Mouse (Mus musculus) liver, embryonic 13.5 days (tissue): ENCODE data around the gene Acta2. TPM values are rescaled to one million over a fixed set of nuclear protein-coding genes. Genes with fewer than 3 reads are reported as not detected.

Source experiments
- ATAC-seq: fragments of 200-750 bp; cut with Nextera tagmentation; 2 replicates; pipeline ENCODE4 v1.8.0; 2017; ENCODE audit warnings: low read depth, mild to moderate bottlenecking, moderate number of reproducible peaks, moderate library complexity
- DNase-seq: peaks from one replicate; pipeline ENCODE4 v3.0.0; 2022
- H3K27ac ChIP-seq: fragments of 300-500 bp; sonication (generic); 2 replicates; pipeline ENCODE4 v1.5.1; 2015; ENCODE audit warnings: moderate library complexity, mild to moderate bottlenecking, inconsistent platforms
- H3K27me3 ChIP-seq: fragments of 300-500 bp; sonication (generic); 2 replicates; pipeline ENCODE4 v1.6.1; 2015; ENCODE audit warnings: mild to moderate bottlenecking, inconsistent platforms
- H3K36me3 ChIP-seq: fragments of 300-500 bp; sonication (generic); 2 replicates; pipeline ENCODE4 v1.6.1; 2015; ENCODE audit warnings: mild to moderate bottlenecking, inconsistent platforms
- H3K4me1 ChIP-seq: fragments of 300-500 bp; sonication (generic); replicated peaks from 2 replicates; pipeline ENCODE4 v1.6.1; 2015; ENCODE audit warnings: inconsistent platforms
- H3K4me2 ChIP-seq: fragments of 300-500 bp; sonication (generic); 2 replicates; pipeline ENCODE4 v1.6.1; 2015; ENCODE audit warnings: inconsistent platforms, mild to moderate bottlenecking, moderate library complexity
- H3K4me3 ChIP-seq: fragments of 300-500 bp; sonication (generic); replicated peaks from 2 replicates; pipeline ENCODE4 v1.5.1; 2015; ENCODE audit warnings: mild to moderate bottlenecking, inconsistent platforms
- H3K9ac ChIP-seq: fragments of 300-500 bp; sonication (generic); 2 replicates; pipeline ENCODE4 v1.6.1; 2015; ENCODE audit warnings: mild to moderate bottlenecking, inconsistent platforms
- H3K9me3 ChIP-seq: fragments of 300-500 bp; sonication (generic); replicated peaks from 2 replicates; pipeline ENCODE4 v1.6.1; 2016; ENCODE audit warnings: inconsistent platforms
- WGBS: fragments of 180-500 bp; shearing (Covaris S2); methylation state at CpG from one replicate; pipeline ENCODE4 v1.1.7; 2015; ENCODE audit not compliant: insufficient replicate concordance; 5-methylcytosine and 5-hydroxymethylcytosine counted together
- polyA plus RNA-seq: library from polyadenylated mRNA; unstranded; fragments of >200 nt; fragmentation: Nextera tagmentation; extraction: Ambion mirVana; gene quantifications from 2 replicates; pipeline ENCODE4 v1.2.1, GENCODE M21; 2015

Acta2 gene
- polyA plus RNA-seq, 1 experiment from 2014 or later = 24.4 TPM

DNA sequence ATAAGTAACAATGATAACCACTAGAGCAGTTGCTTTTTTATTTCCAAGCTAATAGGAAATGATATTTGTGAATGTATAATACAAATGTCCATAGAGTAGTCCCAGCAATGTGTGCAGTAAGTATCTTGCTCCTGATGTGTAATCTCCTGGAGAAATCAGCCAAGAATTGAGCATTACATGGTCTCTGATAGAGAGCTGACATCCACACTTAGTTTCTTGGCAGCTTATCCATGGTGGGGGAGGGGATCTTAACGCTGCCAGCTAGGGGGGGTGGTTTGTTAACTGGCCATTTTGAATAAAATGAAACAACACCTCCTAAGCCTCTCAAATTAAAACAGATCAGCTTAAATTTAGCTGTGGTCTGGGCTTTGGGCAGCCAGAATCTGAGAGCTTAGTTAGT, 13.6 kb upstream of the Acta2 start:
- 23% methylated on average over 1 of the region's 1 CpGs for WGBS
- Histone ChIP-seq H3K27ac (no peak overlapping the region), H3K27me3 (no peaks in the 10 kb centered on the region), H3K4me3 (no peak overlapping the region), H3K4me2 (no peak overlapping the region), H3K9me3 (no peaks in the 10 kb centered on the region), H3K4me1 (no peaks in the 10 kb centered on the region), H3K36me3 (no peaks in the 10 kb centered on the region), H3K9ac (no peak overlapping the region)
- ATAC-seq (no peak), DNase-seq (no peak)

DNA sequence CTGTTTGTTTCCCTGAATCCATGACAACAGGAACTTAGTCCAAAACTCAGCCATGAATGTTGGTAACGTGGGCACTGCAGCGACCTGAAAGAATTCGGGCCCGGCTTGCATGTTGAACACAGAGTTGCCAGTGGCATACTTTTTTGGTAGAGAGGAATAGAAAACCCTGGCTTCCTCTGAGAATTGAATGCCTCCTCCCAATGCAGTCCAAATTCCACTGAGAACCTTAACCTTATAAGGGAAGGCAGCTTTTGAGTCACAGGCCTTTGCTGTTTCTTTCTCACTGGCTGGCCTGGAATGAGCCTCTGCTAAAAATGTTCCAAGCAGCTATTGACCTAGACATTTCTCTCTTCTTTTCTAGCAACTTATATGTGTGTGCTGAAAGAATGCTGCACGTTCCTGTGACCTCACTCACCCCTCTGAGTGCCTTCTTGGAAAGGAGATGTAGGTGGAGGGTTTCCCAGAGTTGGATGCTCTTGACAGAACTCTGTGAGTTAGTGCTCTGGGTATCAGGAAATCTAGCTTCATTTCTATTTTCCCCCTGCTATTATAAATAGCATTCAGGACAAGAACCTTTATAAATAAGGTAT, 10.3 kb upstream of the Acta2 start:
- no peaks in the 10 kb centered on the region for H3K27me3 ChIP-seq
- H3K9me3 ChIP-seq = no peaks in the 10 kb centered on the region
- H3K4me2 ChIP-seq = no peak overlapping the region
- 47% methylated on average over 5 of the region's 5 CpGs for WGBS
- H3K4me1 ChIP-seq = no peaks in the 10 kb centered on the region
- ATAC-seq (no peak), DNase-seq (no peak)
- H3K27ac ChIP-seq = no peak overlapping the region
- H3K4me3 ChIP-seq = no peak overlapping the region
- H3K9ac ChIP-seq = no peak overlapping the region
- no peaks in the 10 kb centered on the region for H3K36me3 ChIP-seq

DNA sequence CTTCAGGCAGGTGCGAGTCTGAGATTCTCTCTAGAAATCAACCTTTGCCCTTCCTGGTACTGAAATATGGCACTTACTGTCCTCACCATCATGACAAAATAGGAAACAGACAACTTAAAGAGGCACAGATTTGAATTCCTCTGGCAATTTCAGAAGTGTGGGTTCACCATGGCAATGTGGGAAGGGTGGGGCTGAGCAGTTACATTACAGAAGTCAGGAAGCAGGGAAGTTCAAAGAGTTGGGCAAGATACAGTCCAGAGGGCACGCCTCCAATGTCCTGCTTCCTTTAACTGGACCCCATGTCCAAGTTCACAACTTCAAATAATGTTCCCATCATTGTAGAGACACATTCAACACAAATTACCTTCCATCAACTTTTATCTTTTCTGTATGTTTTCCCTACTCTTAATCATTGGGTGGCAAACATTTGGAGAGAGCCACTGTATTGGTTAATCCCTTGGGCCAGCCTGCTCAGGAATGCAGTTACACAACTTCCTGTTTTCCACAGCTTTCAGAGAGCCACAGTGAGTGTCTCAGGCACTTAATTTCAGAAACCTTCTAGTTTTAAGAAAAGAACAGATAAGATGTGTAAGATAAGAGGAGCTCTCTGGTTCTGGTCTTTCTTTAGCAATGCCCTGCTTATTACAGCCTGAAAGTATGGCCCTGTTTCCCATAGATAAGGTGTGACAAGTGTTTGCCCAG, 7.0 kb upstream of the Acta2 start:
- no peak for ATAC-seq

DNA sequence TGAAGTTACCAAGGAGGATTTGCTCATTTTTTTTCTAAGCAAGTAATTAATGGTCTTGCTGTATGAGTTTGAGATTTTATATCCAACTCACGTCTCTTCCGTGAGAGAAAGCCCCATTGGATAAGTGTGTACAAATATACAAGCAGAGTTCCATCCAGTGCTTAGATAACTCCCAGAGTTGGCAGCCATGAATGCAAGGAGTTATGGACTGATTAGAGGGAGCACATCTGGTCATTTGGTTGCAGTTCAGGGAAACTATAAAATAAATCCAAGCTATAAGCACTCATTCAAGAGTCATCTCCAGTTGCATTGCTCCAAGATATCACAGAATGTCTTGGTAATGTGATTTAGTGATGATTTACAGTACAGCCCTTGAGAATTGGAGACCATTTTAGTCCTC, 1.5 kb upstream of the Acta2 start:
- Histone ChIP-seq H3K4me1 (peaks cover 5% of the 10 kb centered on the region; the same call in 1 of the 2 replicates), H3K9me3 (no peaks in the 10 kb centered on the region), H3K27ac (no peak overlapping the region), H3K9ac (no peak overlapping the region), H3K4me2 (no peak overlapping the region), H3K36me3 (no peaks in the 10 kb centered on the region), H3K27me3 (no peaks in the 10 kb centered on the region), H3K4me3 (no peak overlapping the region)
- ATAC-seq = no peak
- no peak for DNase-seq
- WGBS = 67% methylated on average over 2 of the region's 2 CpGs

More for the DNA sequence above, 7.0 kb upstream of the Acta2 start:
- H3K27ac ChIP-seq = no peak overlapping the region
- no peaks in the 10 kb centered on the region for H3K9me3 ChIP-seq
- no peak overlapping the region for H3K4me2 ChIP-seq
- no peaks in the 10 kb centered on the region for H3K27me3 ChIP-seq
- H3K9ac ChIP-seq = no peak overlapping the region
- H3K36me3 ChIP-seq = no peaks in the 10 kb centered on the region
- DNase-seq = no peak
- 37% methylated on average over 2 of the region's 2 CpGs for WGBS
- H3K4me1 ChIP-seq = no peaks in the 10 kb centered on the region
- no peak overlapping the region for H3K4me3 ChIP-seq

DNA sequence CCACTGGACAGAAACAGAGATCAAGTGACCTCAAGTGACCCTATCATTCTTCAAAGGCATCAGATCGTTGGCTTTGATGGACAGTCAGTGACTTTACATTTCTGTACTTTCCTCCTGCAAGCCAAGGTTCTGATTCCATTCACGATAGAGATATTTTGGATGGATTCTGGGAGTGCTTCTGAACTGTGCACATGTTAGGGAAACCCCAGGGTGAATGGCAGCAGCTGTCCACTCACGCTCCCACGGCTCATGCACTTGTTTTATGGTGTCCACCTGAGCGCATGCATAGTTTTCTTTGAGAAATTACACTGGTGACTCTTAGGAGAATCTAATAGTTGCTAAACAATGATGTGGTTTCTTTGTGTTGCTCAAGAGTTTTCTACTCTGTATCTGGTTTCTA, 759 bp upstream of the Acta2 start:
- no peak for ATAC-seq
- WGBS = 65% methylated on average over 5 of the region's 5 CpGs
- no peak overlapping the region for H3K4me2 ChIP-seq

DNA sequence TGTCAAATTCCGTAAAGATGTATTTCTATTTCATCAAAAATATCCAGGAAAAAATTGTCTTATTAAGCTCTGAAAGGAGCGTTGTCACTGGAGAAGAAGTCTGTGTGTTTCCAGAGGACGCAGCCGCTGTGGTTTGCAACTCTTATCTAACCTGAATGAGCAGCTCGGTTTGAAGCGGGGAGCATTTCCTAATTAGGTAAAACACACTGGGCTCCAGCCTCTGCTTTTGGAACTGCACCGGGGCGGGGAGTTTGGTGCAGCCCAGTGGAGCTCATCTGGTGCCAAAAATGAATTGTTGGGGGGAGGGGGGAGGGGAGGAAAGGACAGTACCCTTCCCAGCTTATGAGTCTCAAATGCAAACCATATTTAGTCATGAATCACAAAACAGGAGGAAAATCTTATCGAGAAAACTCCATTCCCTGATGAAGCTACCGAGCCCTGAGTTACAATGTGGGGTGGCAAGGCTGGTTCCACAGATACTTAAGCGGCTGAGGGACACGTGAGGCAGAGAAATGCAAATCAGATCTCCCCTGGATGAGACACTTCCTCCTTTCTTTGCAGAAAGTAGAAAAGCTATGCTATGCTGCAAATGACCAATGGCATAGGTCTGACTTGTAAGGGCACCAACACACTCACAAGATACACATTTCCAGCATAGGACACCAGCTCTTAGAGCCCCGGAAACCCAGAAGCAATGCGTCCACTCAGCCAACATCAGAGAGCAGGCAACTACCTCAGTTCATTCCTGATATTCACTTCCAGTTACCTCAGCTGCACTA, 1.1 kb downstream of the Acta2 start:
- Histone ChIP-seq H3K36me3 (no peaks in the 10 kb centered on the region), H3K27ac (no peak overlapping the region), H3K27me3 (no peaks in the 10 kb centered on the region), H3K9me3 (no peaks in the 10 kb centered on the region), H3K4me2 (0 out of 2 replicates have a peak overlapping the region, but pooled peaks have one; percentile 24), H3K4me3 (no peak overlapping the region), H3K9ac (no peak overlapping the region), H3K4me1 (peaks cover 5% of the 10 kb centered on the region; the same call in 1 of the 2 replicates)
- DNase-seq (no peak), ATAC-seq (no peak)
- WGBS = 19% methylated on average over 14 of the region's 14 CpGs

More for the DNA sequence above, 759 bp upstream of the Acta2 start:
- no peak for DNase-seq
- H3K27ac ChIP-seq = no peak overlapping the region
- no peak overlapping the region for H3K4me3 ChIP-seq
- no peaks in the 10 kb centered on the region for H3K27me3 ChIP-seq
- H3K9me3 ChIP-seq = no peaks in the 10 kb centered on the region
- H3K36me3 ChIP-seq = no peaks in the 10 kb centered on the region
- H3K4me1 ChIP-seq = peaks cover 5% of the 10 kb centered on the region; the same call in 1 of the 2 replicates
- no peak overlapping the region for H3K9ac ChIP-seq

DNA sequence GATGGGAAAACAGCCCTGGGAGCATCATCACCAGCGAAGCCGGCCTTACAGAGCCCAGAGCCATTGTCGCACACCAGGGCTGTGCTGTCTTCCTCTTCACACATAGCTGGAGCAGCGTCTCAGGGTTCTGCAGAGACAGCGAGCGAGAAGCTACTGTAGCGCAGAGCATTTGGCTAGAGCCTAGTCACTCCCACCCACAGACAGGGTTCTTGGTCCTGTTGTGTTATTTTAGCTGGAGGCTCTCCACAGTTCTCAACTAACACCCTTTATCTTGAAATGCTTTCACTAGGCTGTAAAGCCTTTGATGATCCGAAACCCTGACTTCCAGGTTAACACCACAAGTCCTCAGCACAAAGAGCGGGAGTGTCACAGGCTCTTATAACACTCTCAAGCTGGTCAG, 2.9 kb downstream of the Acta2 start:
- H3K9me3 ChIP-seq = no peaks in the 10 kb centered on the region
- H3K4me2 ChIP-seq = no peak overlapping the region
- no peak overlapping the region for H3K4me3 ChIP-seq
- H3K9ac ChIP-seq = no peak overlapping the region
- WGBS = 70% methylated on average over 9 of the region's 9 CpGs
- ATAC-seq (no peak), DNase-seq (no peak)
- H3K27me3 ChIP-seq = no peaks in the 10 kb centered on the region
- H3K4me1 ChIP-seq = peaks cover 5% of the 10 kb centered on the region; the same call in 1 of the 2 replicates
- H3K36me3 ChIP-seq = no peaks in the 10 kb centered on the region
- H3K27ac ChIP-seq = no peak overlapping the region

DNA sequence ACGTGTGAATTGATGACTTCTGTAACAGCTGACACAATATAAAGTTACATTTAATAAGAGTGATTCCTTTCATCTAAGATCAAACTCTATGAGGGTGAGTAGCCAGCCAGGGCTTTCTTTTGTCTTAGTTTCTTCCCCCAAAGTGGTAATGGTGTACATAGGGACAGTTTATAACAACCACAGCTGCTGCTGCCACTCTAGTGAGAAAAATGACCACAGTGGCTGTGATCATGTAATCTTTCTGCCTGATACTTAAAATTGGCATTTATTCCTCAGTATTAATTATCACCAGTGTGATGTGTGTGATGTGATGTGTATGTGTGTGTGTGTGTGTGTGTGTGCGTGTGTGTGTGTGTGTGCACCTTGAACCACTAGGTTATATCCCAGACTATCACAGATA, 3.5 kb downstream of the Acta2 start:
- no peak overlapping the region for H3K4me2 ChIP-seq
- DNase-seq (no peak), ATAC-seq (no peak)
- H3K4me3 ChIP-seq = no peak overlapping the region
- peaks cover 5% of the 10 kb centered on the region; the same call in 1 of the 2 replicates for H3K4me1 ChIP-seq
- H3K27me3 ChIP-seq = no peaks in the 10 kb centered on the region
- no peak overlapping the region for H3K9ac ChIP-seq
- no peak overlapping the region for H3K27ac ChIP-seq
- WGBS = 59% methylated on average over 2 of the region's 2 CpGs
- no peaks in the 10 kb centered on the region for H3K9me3 ChIP-seq
- H3K36me3 ChIP-seq = no peaks in the 10 kb centered on the region

DNA sequence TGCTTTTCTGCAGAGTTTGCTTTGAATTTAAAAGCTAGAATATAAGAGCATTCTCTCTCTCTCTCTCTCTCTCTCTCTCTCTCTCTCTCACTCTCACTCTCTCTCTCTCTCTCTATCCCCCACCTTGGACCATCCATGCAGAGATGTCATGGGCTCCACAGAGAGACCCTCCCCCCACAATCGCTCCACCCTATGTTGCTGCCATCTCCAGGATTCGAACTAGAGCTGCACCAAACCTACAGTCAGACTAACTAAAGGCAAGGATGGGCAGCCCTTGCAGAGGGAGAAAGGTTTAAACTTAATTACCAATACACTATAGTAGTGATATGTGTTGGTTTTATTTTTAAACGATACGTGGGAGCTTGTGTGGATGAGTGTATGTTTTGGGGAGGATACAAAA, 4.8 kb downstream of the Acta2 start:
- 71% methylated on average over 4 of the region's 4 CpGs for WGBS
- H3K36me3 ChIP-seq = no peaks in the 10 kb centered on the region
- H3K4me2 ChIP-seq = no peak overlapping the region

DNA sequence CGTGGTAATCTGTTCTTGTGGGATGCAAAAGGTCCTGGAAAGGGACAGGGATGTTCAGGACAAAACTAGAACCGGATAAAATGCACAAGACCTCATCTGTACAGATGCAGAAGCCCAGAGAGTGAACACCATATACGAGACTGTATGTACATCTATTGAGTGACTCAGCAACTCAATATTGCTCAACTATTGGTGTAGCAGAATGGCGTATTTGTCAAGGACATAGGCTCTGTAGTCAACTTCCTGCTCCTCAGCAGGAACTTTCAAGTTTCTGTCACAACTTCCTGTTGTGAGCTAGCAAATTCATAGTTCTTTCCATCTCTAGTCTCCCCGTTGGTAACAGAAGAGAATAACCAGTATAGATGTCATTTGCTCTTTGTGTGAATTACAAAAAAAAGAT, 6.8 kb downstream of the Acta2 start:
- Histone ChIP-seq H3K4me3 (no peak overlapping the region), H3K27me3 (no peaks in the 10 kb centered on the region), H3K9ac (no peak overlapping the region), H3K9me3 (no peaks in the 10 kb centered on the region), H3K4me1 (no peaks in the 10 kb centered on the region), H3K36me3 (no peaks in the 10 kb centered on the region), H3K27ac (no peak overlapping the region), H3K4me2 (no peak overlapping the region)
- DNase-seq (no peak), ATAC-seq (no peak)
- 37% methylated on average over 5 of the region's 5 CpGs for WGBS

More for the DNA sequence above, 4.8 kb downstream of the Acta2 start:
- no peak overlapping the region for H3K27ac ChIP-seq
- H3K4me3 ChIP-seq = no peak overlapping the region
- no peaks in the 10 kb centered on the region for H3K27me3 ChIP-seq
- H3K9me3 ChIP-seq = no peaks in the 10 kb centered on the region
- ATAC-seq = no peak
- peaks cover 5% of the 10 kb centered on the region; the same call in 1 of the 2 replicates for H3K4me1 ChIP-seq
- H3K9ac ChIP-seq = no peak overlapping the region
- no peak for DNase-seq

DNA sequence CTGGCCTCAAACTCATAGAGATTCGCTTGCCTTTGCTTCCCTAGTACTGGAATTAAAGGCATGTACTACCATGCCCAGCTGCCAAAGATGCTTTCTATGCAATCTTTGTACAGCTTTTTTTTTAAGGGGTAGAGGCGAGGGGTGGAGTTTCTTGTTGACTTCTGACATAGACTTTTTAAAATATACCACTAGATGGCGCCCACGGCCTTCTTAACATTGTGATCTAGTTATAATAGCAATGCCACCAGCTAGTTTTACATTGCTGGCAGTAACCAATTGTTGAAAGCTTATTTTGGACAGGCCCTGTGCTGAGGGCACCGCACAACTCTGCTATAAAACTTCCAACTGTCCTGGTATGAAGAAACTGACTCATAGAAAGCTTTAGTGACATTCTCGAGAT, 11.3 kb downstream of the Acta2 start:
- H3K9me3 ChIP-seq = no peaks in the 10 kb centered on the region
- WGBS = 15% methylated on average over 6 of the region's 6 CpGs
- H3K4me3 ChIP-seq = no peak overlapping the region
- H3K4me1 ChIP-seq = no peaks in the 10 kb centered on the region
- DNase-seq = peak; percentile 27
- H3K36me3 ChIP-seq = no peaks in the 10 kb centered on the region
- H3K27me3 ChIP-seq = no peaks in the 10 kb centered on the region
- H3K4me2 ChIP-seq = no peak overlapping the region
- no peak for ATAC-seq
- no peak overlapping the region for H3K27ac ChIP-seq
- H3K9ac ChIP-seq = no peak overlapping the region
